Mouse (Mus musculus): ENCODE measurements at regions not wholly inside any gene's neighbourhood (a gene's known extent, or its start where the extent isn't known, plus 50 kb on each side); places are given as distances from the start of the nearest gene placed in this dataset.

GRCm38 (mm10) chr2:101296369-101296682, 328.2 kb upstream of the Rag2 start:
- WGBS = 80% methylated on average over 3 of the region's 3 CpGs
- Histone ChIP-seq H3K4me2 (replicated peaks; ENCODE audit: low read depth) (no peak overlapping the region), H3K36me3 (ENCODE audit: control insufficient read depth, insufficient read depth) (no peaks in the 10 kb centered on the region), H3K27me3 (replicated peaks; ENCODE audit: control insufficient read depth, insufficient read depth, low read length) (no peaks in the 10 kb centered on the region), H3K9ac (ENCODE audit: low read depth, low read length) (no peak overlapping the region), H3K27ac (ENCODE audit: low read depth, low read length) (no peak overlapping the region), H3K9me3 (ENCODE audit: control insufficient read depth) (no peaks in the 10 kb centered on the region), H3K4me3 (ENCODE audit: low read depth, low read length) (no peak overlapping the region), H3K4me1 (replicated peaks; ENCODE audit: control insufficient read depth, insufficient read depth, low read length) (no peaks in the 10 kb centered on the region)
- no peak for ATAC-seq
- no peak for TF ChIP-seq CTCF (IDR thresholded peaks at IDR 0.05; ENCODE audit: low read depth)

GRCm38 (mm10) chr2:101296778-101297177, 327.7 kb upstream of the Rag2 start:
- no peak for ATAC-seq
- H3K4me3 ChIP-seq (ENCODE audit: low read depth, low read length) = no peak overlapping the region
- no peaks in the 10 kb centered on the region for H3K4me1 ChIP-seq (replicated peaks; ENCODE audit: control insufficient read depth, insufficient read depth, low read length)
- no peaks in the 10 kb centered on the region for H3K36me3 ChIP-seq (ENCODE audit: control insufficient read depth, insufficient read depth)
- H3K27me3 ChIP-seq (replicated peaks; ENCODE audit: control insufficient read depth, insufficient read depth, low read length) = no peaks in the 10 kb centered on the region
- H3K9ac ChIP-seq (ENCODE audit: low read depth, low read length) = no peak overlapping the region
- TF ChIP-seq CTCF (IDR thresholded peaks at IDR 0.05; ENCODE audit: low read depth) = no peak
- H3K27ac ChIP-seq (ENCODE audit: low read depth, low read length) = no peak overlapping the region
- no peak overlapping the region for H3K4me2 ChIP-seq (replicated peaks; ENCODE audit: low read depth)
- no peaks in the 10 kb centered on the region for H3K9me3 ChIP-seq (ENCODE audit: control insufficient read depth)

GRCm38 (mm10) chr2:101299126-101299525, 325.4 kb upstream of the Rag2 start:
- Histone ChIP-seq H3K9me3 (ENCODE audit: control insufficient read depth) (no peaks in the 10 kb centered on the region), H3K27me3 (replicated peaks; ENCODE audit: control insufficient read depth, insufficient read depth, low read length) (no peaks in the 10 kb centered on the region), H3K4me1 (replicated peaks; ENCODE audit: control insufficient read depth, insufficient read depth, low read length) (no peaks in the 10 kb centered on the region), H3K4me3 (ENCODE audit: low read depth, low read length) (no peak overlapping the region), H3K9ac (ENCODE audit: low read depth, low read length) (no peak overlapping the region), H3K27ac (ENCODE audit: low read depth, low read length) (no peak overlapping the region), H3K4me2 (replicated peaks; ENCODE audit: low read depth) (no peak overlapping the region), H3K36me3 (ENCODE audit: control insufficient read depth, insufficient read depth) (no peaks in the 10 kb centered on the region)
- WGBS = 81% methylated on average over 2 of the region's 2 CpGs
- no peak for ATAC-seq
- TF ChIP-seq CTCF (IDR thresholded peaks at IDR 0.05; ENCODE audit: low read depth) = no peak

GRCm38 (mm10) chr2:101300106-101300505, 324.4 kb upstream of the Rag2 start:
- H3K27ac ChIP-seq (ENCODE audit: low read depth, low read length) = no peak overlapping the region
- TF ChIP-seq CTCF (IDR thresholded peaks at IDR 0.05; ENCODE audit: low read depth) = no peak
- H3K36me3 ChIP-seq (ENCODE audit: control insufficient read depth, insufficient read depth) = no peaks in the 10 kb centered on the region
- no peak overlapping the region for H3K9ac ChIP-seq (ENCODE audit: low read depth, low read length)
- ATAC-seq = no peak
- no peak overlapping the region for H3K4me2 ChIP-seq (replicated peaks; ENCODE audit: low read depth)
- no peaks in the 10 kb centered on the region for H3K4me1 ChIP-seq (replicated peaks; ENCODE audit: control insufficient read depth, insufficient read depth, low read length)
- H3K27me3 ChIP-seq (replicated peaks; ENCODE audit: control insufficient read depth, insufficient read depth, low read length) = no peaks in the 10 kb centered on the region
- no peaks in the 10 kb centered on the region for H3K9me3 ChIP-seq (ENCODE audit: control insufficient read depth)
- no peak overlapping the region for H3K4me3 ChIP-seq (ENCODE audit: low read depth, low read length)

GRCm38 (mm10) chr2:101321286-101321914, 303.1 kb upstream of the Rag2 start:
- Histone ChIP-seq H3K36me3 (ENCODE audit: control insufficient read depth, insufficient read depth) (no peaks in the 10 kb centered on the region), H3K4me1 (replicated peaks; ENCODE audit: control insufficient read depth, insufficient read depth, low read length) (no peaks in the 10 kb centered on the region), H3K27ac (ENCODE audit: low read depth, low read length) (no peak overlapping the region), H3K9me3 (ENCODE audit: control insufficient read depth) (no peaks in the 10 kb centered on the region), H3K4me3 (ENCODE audit: low read depth, low read length) (no peak overlapping the region), H3K9ac (ENCODE audit: low read depth, low read length) (no peak overlapping the region), H3K27me3 (replicated peaks; ENCODE audit: control insufficient read depth, insufficient read depth, low read length) (no peaks in the 10 kb centered on the region), H3K4me2 (replicated peaks; ENCODE audit: low read depth) (no peak overlapping the region)
- WGBS = 73% methylated on average over 3 of the region's 3 CpGs
- ATAC-seq = no peak
- no peak for TF ChIP-seq CTCF (IDR thresholded peaks at IDR 0.05; ENCODE audit: low read depth)

GRCm38 (mm10) chr2:101356709-101357108, 267.8 kb upstream of the Rag2 start:
- H3K36me3 ChIP-seq (ENCODE audit: control insufficient read depth, insufficient read depth) = no peaks in the 10 kb centered on the region
- no peak overlapping the region for H3K4me2 ChIP-seq (replicated peaks; ENCODE audit: low read depth)
- H3K4me1 ChIP-seq (replicated peaks; ENCODE audit: control insufficient read depth, insufficient read depth, low read length) = no peaks in the 10 kb centered on the region
- no peak overlapping the region for H3K4me3 ChIP-seq (ENCODE audit: low read depth, low read length)
- peak; percentile 22; the same call in 1 of the 2 replicates for ATAC-seq
- H3K9me3 ChIP-seq (ENCODE audit: control insufficient read depth) = no peaks in the 10 kb centered on the region
- WGBS = 15% methylated on average over 1 of the region's 1 CpGs
- no peak overlapping the region for H3K9ac ChIP-seq (ENCODE audit: low read depth, low read length)
- TF ChIP-seq CTCF (IDR thresholded peaks at IDR 0.05; ENCODE audit: low read depth) = no peak
- H3K27ac ChIP-seq (ENCODE audit: low read depth, low read length) = no peak overlapping the region
- H3K27me3 ChIP-seq (replicated peaks; ENCODE audit: control insufficient read depth, insufficient read depth, low read length) = no peaks in the 10 kb centered on the region

- no peak overlapping the region for H3K4me3 ChIP-seq (ENCODE audit: low read depth, low read length)
- H3K9me3 ChIP-seq (ENCODE audit: control insufficient read depth) = no peaks in the 10 kb centered on the region
- no peak overlapping the region for H3K27ac ChIP-seq (ENCODE audit: low read depth, low read length)
- TF ChIP-seq CTCF (IDR thresholded peaks at IDR 0.05; ENCODE audit: low read depth) = no peak
- 56% methylated on average over 3 of the region's 3 CpGs for WGBS
- H3K9ac ChIP-seq (ENCODE audit: low read depth, low read length) = no peak overlapping the region
- no peaks in the 10 kb centered on the region for H3K27me3 ChIP-seq (replicated peaks; ENCODE audit: control insufficient read depth, insufficient read depth, low read length)
- H3K4me1 ChIP-seq (replicated peaks; ENCODE audit: control insufficient read depth, insufficient read depth, low read length) = no peaks in the 10 kb centered on the region
- H3K36me3 ChIP-seq (ENCODE audit: control insufficient read depth, insufficient read depth) = no peaks in the 10 kb centered on the region
- no peak overlapping the region for H3K4me2 ChIP-seq (replicated peaks; ENCODE audit: low read depth)
- ATAC-seq = no peak
These were observed 260.3 kb upstream of the Rag2 start for GRCm38 (mm10) chr2:101364256-101364655.
